19 mouse cellular contexts compared by ENCODE assay signal in the genomic region with DNA sequence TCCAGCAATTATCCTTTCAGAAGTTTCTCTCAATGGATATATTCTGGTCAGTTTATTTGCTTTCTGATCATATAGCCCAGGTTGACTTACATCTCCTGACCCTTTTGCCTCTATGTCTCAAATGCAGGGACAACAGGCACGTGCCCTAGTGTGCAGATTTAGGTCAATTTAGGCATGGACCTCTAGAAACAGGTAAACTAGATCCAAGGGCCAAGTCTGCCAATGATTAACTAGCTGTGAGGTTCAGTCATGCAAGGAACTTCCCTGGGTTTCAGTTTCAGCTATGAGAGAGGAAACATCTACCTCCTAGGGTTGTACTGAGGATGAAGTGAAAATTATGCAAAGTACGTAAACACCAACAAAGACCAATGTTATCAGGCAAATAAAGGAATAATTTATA. TPM values are rescaled to one million over a fixed set of nuclear protein-coding genes. Genes with fewer than 3 reads are reported as not detected.
A peak's percentile ranks its signal among the peaks of the same experiment; 100 is the strongest.
DNase-seq lines count a peak whose midpoint lies in the region; ATAC-seq and TF ChIP-seq lines count a peak whose summit lies in the region.
"Had no signal": no experiment of that assay in that cellular context is flagged by ENCODE, and none has a peak within 500 bp of the region (broad histone marks: within the 10 kb centered on the region; RNA-seq: fewer than 3 reads in every experiment).

No protein-coding gene starts in this region.

- 69% methylated on average over 2 of the region's 2 CpGs for WGBS in kidney, embryonic 16.5 days
- whole genome bisulfite sequencing in liver, adult 2 months = 21% methylated on average over 2 of the region's 2 CpGs

- no peak overlapping the region for H3K9ac ChIP-seq in kidney, embryonic 16.5 days (replicated peaks; ENCODE audit: low read length)
- no peak overlapping the region for H3K9ac ChIP-seq in liver, adult 2 months (ENCODE audit: low read depth, low read length)
- H3K9ac ChIP-seq: heart, embryonic 13.5 days; hindbrain, embryonic 15.5 days; limb, embryonic 13.5 days; neural tube, embryonic 15.5 days had no signal

- TF ChIP-seq POLR2A in liver, adult 2 months (IDR thresholded peaks at IDR 0.05; ENCODE audit: extremely low read depth, insufficient read depth, low read length) = no peak

- H3K4me1 ChIP-seq in kidney, embryonic 16.5 days (ENCODE audit: insufficient read depth, low read length) = peaks cover 12% of the 10 kb centered on the region; the same call in 1 of the 2 replicates
- peaks cover 4% of the 10 kb centered on the region for H3K4me1 ChIP-seq in liver, adult 2 months (ENCODE audit: control insufficient read depth, insufficient read depth, low read length)
- H3K4me1 ChIP-seq: hindbrain, embryonic 15.5 days; neural tube, embryonic 15.5 days had no signal

- no peaks in the 10 kb centered on the region for H3K9me3 ChIP-seq in kidney, embryonic 16.5 days (ENCODE audit: low read length)
- H3K9me3 ChIP-seq: heart, embryonic 13.5 days; hindbrain, embryonic 15.5 days; limb, embryonic 13.5 days; neural tube, embryonic 15.5 days had no signal

- peak overlapping the region; percentile 50; the same call in 1 of the 2 replicates for H3K27ac ChIP-seq in kidney, embryonic 16.5 days (ENCODE audit: low read length)
- no peak overlapping the region for H3K27ac ChIP-seq in liver, adult 2 months (replicated peaks; ENCODE audit: insufficient read depth, low read depth, low read length)
- H3K27ac ChIP-seq: heart, embryonic 13.5 days; hindbrain, embryonic 15.5 days; limb, embryonic 13.5 days; neural tube, embryonic 15.5 days had no signal

- no peak overlapping the region for H3K4me3 ChIP-seq in kidney, embryonic 16.5 days (ENCODE audit: low read length)
- no peak overlapping the region for H3K4me3 ChIP-seq in liver, adult 2 months (ENCODE audit: insufficient read depth, low read depth, low read length)
- H3K4me3 ChIP-seq: erythroblast, embryonic 14.5 days; heart, embryonic 13.5 days; hindbrain, embryonic 15.5 days; limb, embryonic 13.5 days; neural tube, embryonic 15.5 days had no signal

- H3K27me3 ChIP-seq in kidney, embryonic 16.5 days (ENCODE audit: insufficient read depth, low read length) = no peaks in the 10 kb centered on the region
- no peaks in the 10 kb centered on the region for H3K27me3 ChIP-seq in liver, adult 2 months (ENCODE audit: control insufficient read depth, insufficient read depth, low read length)
- H3K27me3 ChIP-seq: heart, embryonic 13.5 days; hindbrain, embryonic 15.5 days; limb, embryonic 13.5 days; neural tube, embryonic 15.5 days had no signal

- H3K79me2 ChIP-seq in liver, adult 2 months (ENCODE audit: control insufficient read depth, insufficient read depth, low read length) = peaks cover 6% of the 10 kb centered on the region; the same call in 1 of the 2 replicates

- TF ChIP-seq CTCF in liver, adult 2 months (IDR thresholded peaks at IDR 0.05; ENCODE audit: low read depth, low read length) = no peak

- DNase-seq in lung, postnatal 25 days (ENCODE audit: low spot score) = peak; percentile 8
- DNase-seq in lung, postnatal 10 days = no peak
- DNase-seq in liver, adult 2 months (ENCODE audit: extremely low read depth, low read depth, low spot score) = peak; percentile 97
- DNase-seq in yolk sac, embryonic 10.5 days (ENCODE audit: low spot score) = peak; percentile 69
- DNase-seq in cerebellum, postnatal 25 days = no peak
- no peak for DNase-seq in layer of hippocampus, adult 9-10 months (ENCODE audit: low spot score)
- DNase-seq in cerebellum, adult 9-10 months = no peak
- DNase-seq: cerebellum, postnatal 36 days; heart, postnatal 36 days; layer of hippocampus, adult 9-11 months; lung, postnatal 14 days; retina, postnatal 1 day had no signal

- no peak overlapping the region for H3K4me2 ChIP-seq in kidney, embryonic 16.5 days (replicated peaks; ENCODE audit: low read depth, low read length)
- H3K4me2 ChIP-seq: heart, embryonic 13.5 days; hindbrain, embryonic 15.5 days; limb, embryonic 13.5 days; neural tube, embryonic 15.5 days had no signal

- peaks cover 38% of the 10 kb centered on the region for H3K36me3 ChIP-seq in kidney, embryonic 16.5 days (ENCODE audit: insufficient read depth, low read length)
- peaks cover 11% of the 10 kb centered on the region for H3K36me3 ChIP-seq in liver, adult 2 months (ENCODE audit: control insufficient read depth, insufficient read depth, low read length)

- peak; percentile 67 for ATAC-seq in kidney, embryonic 16.5 days (ENCODE audit: low FRiP score, low TSS enrichment)
- ATAC-seq: forebrain, embryonic 14.5 days had no signal

RNA-seq across cellular contexts. Expression of a gene that starts 7.2 kb away (rescaled TPM):
- polyA plus RNA-seq in kidney, embryonic 16.5 days (2015; fragmentation: Nextera tagmentation; extraction: Ambion mirVana) = 197 and 218 TPM in 2 replicates
- total RNA-seq in liver, adult 2 months (2014; rRNA removed) = 29.0 and 34.3 TPM in 2 replicates
- polyA plus RNA-seq in liver, adult 2 months (2012; rRNA removed) = 12.1 and 12.2 TPM in 2 replicates

RNA-seq across cellular contexts. Expression of a gene that starts 16.5 kb away (rescaled TPM):
- polyA plus RNA-seq in kidney, embryonic 16.5 days (2015; fragmentation: Nextera tagmentation; extraction: Ambion mirVana) = 30.1 and 33.6 TPM in 2 replicates
- 11.7 and 16.1 TPM in 2 replicates for total RNA-seq in liver, adult 2 months (2014; rRNA removed)
- 23.2 and 51.4 TPM in 2 replicates for polyA plus RNA-seq in liver, adult 2 months (2012; rRNA removed)

RNA-seq across cellular contexts. Expression of a gene that starts 57.0 kb away (rescaled TPM):
- polyA plus RNA-seq in kidney, embryonic 16.5 days (2015; fragmentation: Nextera tagmentation; extraction: Ambion mirVana) = 78.1 and 86.1 TPM in 2 replicates
- total RNA-seq in liver, adult 2 months (2014; rRNA removed) = 46.6 and 49.1 TPM in 2 replicates
- 69.7 and 72.3 TPM in 2 replicates for polyA plus RNA-seq in liver, adult 2 months (2012; rRNA removed)

RNA-seq across cellular contexts. Expression of a gene that starts 58.4 kb away (rescaled TPM):
- 102 TPM in 2 replicates for polyA plus RNA-seq in kidney, embryonic 16.5 days (2015; fragmentation: Nextera tagmentation; extraction: Ambion mirVana)
- 47.5 and 53.7 TPM in 2 replicates for total RNA-seq in liver, adult 2 months (2014; rRNA removed)
- 124 and 149 TPM in 2 replicates for polyA plus RNA-seq in liver, adult 2 months (2012; rRNA removed)

RNA-seq across cellular contexts. Expression of a gene that starts 58.4 kb away (rescaled TPM):
- 36.5 and 38.5 TPM in 2 replicates for polyA plus RNA-seq in kidney, embryonic 16.5 days (2015; fragmentation: Nextera tagmentation; extraction: Ambion mirVana)
- 19.5 and 20.5 TPM in 2 replicates for total RNA-seq in liver, adult 2 months (2014; rRNA removed)
- 21.0 and 31.2 TPM in 2 replicates for polyA plus RNA-seq in liver, adult 2 months (2012; rRNA removed)

Comparison
In these comparisons a context has a peak if more than half of its experiments do, and no peak if none do; other contexts are left out.
1. DNase-seq: peak in lung, postnatal 25 days (single experiment), liver, adult 2 months (single experiment) and yolk sac, embryonic 10.5 days (single experiment); none in lung, postnatal 10 days (single experiment), cerebellum, postnatal 25 days (0 of 2), layer of hippocampus, adult 9-10 months (single experiment) and cerebellum, adult 9-10 months (single experiment).
2. RNA of a gene that starts 7.2 kb away (polyA plus RNA-seq): 197 to 218 TPM in kidney, embryonic 16.5 days; 12.1 to 12.2 TPM in liver, adult 2 months; every median in the first group is over 10 times any median in the second.